In genomic region chr5:120164450-120164849, GRCm38 (mm10) we compare ENCODE assay signal across 7 mouse cellular contexts. TPM values are rescaled to one million over a fixed set of nuclear protein-coding genes. Genes with fewer than 3 reads are reported as not detected.
A peak's percentile ranks its signal among the peaks of the same experiment; 100 is the strongest.
DNase-seq lines count a peak whose midpoint lies in the region.

No protein-coding gene starts in this region.

- intact Hi-C loops in heart, postnatal 14 days (cut with DNase I): loop anchor here (5.0 kb wide), 1 partner anchor 47 kb away; the partner anchor contains the start of gene Rbm19

- DNase-seq in testis, postnatal 10 days (ENCODE audit: low spot score): peak; percentile 58
- no peak for DNase-seq in testis, postnatal 14 days (ENCODE audit: low spot score)
- peak; percentile 84 to 91 for DNase-seq in cerebellum, postnatal 10 days
- DNase-seq in heart, postnatal 14 days: peak; percentile 71 to 80
- DNase-seq in right cerebral cortex, adult 2 months (ENCODE audit: low spot score in 2 of 2): peak; percentile 74
- DNase-seq in embryo, embryonic 10.5 days (ENCODE audit: low spot score): no peak
- no peak for DNase-seq in kidney, adult 18-20 months

RNA-seq across cellular contexts. Expression of gene Rbm19, which starts 48.2 kb away (rescaled TPM):
- total RNA-seq in heart, postnatal 14 days (2021): 10 to 100 TPM; 17.0 to 18.3 TPM

Comparison
In these comparisons a context has a peak if more than half of its experiments do, and no peak if none do; other contexts are left out.
1. DNase-seq: peak in testis, postnatal 10 days (single experiment), cerebellum, postnatal 10 days (2 of 2), heart, postnatal 14 days (2 of 2) and right cerebral cortex, adult 2 months (2 of 2); none in testis, postnatal 14 days (single experiment), embryo, embryonic 10.5 days (single experiment) and kidney, adult 18-20 months (single experiment).